Mouse (Mus musculus) 3134 (cell line): ENCODE data around the gene Kansl1l.

ENCODE experiments used
- DNase-seq: peaks from one replicate; pipeline ENCODE4 v3.0.0-alpha.2; 2011; ENCODE audit warnings: low spot score; ENCODE audit not compliant: insufficient read length; ENCODE audit errors: extremely low read depth

Gene Kansl1l

DNA sequence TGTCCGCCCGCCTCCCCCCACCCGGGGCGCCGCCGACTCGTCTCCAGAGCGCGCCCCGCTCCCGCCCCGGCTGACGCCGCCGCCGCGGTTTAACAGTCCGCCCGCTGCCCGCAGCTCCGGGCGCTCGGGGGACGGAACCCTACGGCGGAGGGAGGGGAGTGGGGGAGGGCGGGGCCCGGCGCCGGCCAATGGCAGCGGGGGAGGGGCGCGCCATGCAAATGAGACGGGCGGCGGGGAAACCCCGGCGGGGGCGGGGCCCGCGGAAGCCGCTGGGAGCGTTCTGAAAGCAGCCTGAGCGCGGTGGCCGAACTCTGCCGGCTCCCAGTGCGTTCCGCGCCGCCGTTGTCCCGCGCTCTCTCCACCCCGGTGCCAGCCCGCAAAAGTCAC lies at the start of gene Kansl1l:
TSS of gene Kansl1l (minus strand) at position 110 of the 387 bp plus-strand sequence.
- peak; percentile 90 for DNase-seq

DNA sequence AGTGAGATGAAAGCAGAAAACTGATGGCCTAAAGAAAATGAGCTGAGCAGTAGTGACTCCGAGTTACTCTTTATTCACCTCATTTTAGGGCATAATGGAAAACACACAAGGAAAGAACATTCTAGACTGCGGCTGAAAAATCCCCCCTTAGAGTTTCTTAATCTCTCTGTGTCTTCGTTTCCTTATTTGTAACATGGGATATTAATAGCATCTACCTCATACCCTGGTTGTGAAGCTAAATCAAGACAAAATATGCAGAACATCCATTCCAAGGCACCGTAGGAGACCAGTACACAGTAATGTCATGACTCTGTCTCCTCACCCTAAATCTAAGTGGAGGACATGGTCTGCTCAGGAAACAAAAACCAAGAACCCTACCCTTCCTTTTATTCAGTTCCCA lies 48.3 kb upstream of the Kansl1l start:
- no peak for DNase-seq

GRCm38 (mm10) chr1:66863741-66864495 lies 46.6 kb upstream of the Kansl1l start:
- DNase-seq, result no peak

GRCm38 (mm10) chr1:66862712-66863511 lies 45.5 kb upstream of the Kansl1l start, which contains the start of gene Acadl:
Acadl (minus strand) TSS chr1:66863277.
- peak; percentile 88 for DNase-seq

DNA sequence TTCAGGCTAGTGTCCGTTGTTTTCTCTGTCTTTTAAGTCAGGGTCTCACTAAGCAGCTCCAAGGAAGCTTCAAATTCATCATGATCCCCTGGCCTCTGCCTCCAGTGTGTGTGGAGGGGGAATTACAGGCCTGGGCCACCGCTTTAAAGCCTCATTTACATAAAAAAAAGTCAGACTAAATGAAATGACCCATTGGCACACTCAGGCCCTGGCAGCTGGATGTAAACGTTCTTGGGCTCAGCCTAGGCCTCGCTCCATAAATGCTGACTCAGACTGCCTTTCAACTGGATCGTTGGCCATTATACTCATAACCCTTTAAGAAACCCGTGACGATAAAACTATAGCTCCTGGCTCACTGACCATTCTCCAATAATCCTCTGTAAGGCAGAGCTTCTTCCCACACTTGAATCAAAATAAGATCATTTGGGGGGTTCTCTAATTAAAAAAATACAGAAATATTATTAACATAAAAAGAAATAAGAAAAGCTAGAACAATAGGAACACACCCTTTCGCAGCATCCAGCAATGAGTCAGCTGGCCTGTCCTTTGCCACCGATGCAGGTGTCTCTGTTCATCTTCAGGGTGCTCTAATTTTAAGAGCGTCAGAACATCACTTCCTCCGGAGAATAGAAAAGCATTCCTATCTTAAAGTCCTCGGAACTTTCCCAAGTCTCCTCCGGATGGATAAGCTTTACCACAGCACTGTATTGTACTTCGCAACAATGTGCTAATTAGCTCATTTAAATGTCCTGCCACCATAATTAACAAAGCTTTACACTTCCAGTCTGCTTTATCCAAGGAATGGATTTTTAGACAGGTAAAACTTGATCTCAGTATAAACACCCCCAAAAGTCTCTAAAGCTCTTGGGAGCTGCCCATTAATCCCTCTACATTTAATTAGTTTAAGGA lies 44.7 kb upstream of the Kansl1l start:
- peak; percentile 30 for DNase-seq

GRCm38 (mm10) chr1:66847506-66847905 lies 30.1 kb upstream of the Kansl1l start:
- no peak for DNase-seq

DNA sequence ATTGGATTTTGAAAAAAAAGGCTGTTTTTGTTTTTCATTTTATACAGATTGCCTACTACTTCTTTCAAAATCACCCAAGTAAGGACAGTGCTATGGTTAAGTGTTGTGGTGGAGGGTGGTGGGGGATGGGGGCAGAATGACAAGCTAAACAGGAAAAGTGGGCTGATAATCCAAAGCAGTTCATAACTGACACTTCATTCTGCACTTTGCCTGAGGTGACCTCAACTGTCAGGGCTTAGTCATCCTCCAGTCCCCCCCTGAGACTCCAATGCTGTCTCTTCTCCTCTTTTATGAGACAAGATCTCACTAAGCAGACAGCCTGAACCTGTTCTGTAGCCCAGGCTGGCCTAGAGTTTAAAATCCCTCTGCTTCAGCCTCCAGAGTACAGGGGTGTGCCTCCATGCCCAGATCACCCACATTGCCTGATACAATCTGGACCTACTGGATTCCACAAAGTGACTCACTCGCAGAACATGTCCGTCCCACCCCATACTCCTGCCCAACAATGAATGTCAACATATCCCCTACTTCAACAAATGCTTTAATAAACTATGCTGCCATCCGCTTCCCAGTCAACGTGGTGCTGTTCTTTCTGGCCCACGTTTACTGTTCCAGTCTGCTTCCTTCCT lies 28.4 kb upstream of the Kansl1l start:
- DNase-seq, result peak; percentile 62

DNA sequence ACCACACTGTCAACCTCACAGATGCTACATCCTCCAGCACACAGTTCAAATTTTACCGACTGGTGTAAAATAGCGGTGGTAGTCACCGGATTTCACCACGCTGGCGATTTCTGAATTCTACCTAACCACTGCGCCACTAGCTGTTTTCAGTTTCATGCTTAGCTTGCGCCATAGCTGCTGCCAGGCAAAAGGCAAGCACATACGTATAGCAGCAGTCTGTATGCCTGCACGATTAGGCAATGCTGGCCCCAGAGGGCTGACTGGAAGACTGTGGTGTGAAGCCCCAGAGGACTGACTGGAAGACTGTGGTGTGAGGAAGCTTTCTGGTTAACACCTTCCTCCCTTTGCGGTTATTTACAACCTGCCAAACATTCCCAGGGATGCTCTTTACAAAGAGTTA lies 24.6 kb upstream of the Kansl1l start:
- no peak for DNase-seq

GRCm38 (mm10) chr1:66841510-66841909 lies 24.1 kb upstream of the Kansl1l start:
- no peak for DNase-seq

DNA sequence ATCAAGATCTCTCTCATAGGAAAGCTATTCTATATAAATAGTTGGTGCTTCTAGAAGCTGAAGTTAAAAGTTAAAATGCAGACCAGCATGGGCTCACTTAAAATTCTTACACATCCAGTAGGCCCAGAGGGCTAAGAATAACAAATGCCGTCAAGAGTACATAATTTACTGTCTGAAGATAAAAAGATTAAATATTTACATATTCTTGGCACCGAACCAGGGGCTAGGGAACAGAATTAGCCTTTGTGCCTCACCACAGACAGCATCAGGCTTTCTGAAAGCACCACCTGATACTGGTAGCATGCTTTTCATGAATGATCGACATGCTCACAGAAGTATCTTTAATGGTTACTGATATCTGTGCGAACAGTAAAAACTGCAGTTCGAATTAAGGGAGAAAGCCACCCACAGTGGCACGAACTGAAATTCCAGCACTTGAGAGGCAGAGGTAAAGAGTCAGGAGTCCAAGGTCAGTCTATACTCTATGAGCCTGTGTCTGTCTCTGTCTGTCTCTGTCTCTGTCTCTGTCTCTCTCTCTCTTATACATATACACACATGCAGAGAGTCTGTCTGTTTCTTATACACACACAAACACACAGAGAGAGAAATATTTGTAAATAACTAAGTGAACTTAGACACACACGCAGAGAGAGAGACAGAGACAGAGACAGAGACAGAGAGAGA lies 22.5 kb upstream of the Kansl1l start:
- DNase-seq, result no peak

DNA sequence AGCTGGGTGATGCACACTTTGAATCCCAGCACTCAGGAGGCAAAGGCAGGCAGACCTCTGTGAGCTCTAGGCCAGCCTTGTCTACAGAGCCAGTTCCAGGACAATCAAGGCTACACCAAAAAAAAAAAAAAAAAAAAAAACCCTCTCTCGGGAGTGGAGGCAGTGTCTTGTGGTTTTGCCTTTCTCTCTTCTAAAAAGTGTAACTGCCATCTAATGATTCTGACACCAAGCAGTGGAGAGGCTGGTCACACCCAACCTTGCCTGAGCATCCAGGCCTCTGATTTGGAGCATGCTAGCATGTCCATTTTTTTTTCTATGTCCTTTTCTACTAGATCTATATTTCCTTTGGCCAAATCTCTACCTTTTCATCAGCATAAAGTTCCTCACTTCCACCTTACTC lies 21.8 kb upstream of the Kansl1l start:
- DNase-seq, result no peak

GRCm38 (mm10) chr1:66838184-66839042 lies 21.1 kb upstream of the Kansl1l start:
- DNase-seq, result no peak

DNA sequence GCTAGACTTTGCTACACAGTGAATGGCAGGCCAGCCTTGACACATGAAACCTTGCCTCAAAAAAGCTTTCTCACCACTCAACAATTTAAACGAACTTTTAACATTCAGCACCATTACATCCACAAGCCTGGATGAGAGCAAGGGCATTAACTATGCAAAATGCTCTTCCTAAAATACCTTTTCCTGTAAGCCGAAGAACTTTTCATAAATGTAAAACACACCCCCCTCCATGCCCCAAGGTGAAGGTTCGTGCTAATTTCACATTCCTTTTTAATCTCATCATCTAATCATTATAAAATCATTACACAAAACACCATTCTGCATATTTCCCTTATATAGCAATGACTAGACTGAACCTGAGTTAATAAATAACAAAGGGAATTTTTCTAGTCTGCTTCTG lies 19.8 kb upstream of the Kansl1l start:
- no peak for DNase-seq

DNA sequence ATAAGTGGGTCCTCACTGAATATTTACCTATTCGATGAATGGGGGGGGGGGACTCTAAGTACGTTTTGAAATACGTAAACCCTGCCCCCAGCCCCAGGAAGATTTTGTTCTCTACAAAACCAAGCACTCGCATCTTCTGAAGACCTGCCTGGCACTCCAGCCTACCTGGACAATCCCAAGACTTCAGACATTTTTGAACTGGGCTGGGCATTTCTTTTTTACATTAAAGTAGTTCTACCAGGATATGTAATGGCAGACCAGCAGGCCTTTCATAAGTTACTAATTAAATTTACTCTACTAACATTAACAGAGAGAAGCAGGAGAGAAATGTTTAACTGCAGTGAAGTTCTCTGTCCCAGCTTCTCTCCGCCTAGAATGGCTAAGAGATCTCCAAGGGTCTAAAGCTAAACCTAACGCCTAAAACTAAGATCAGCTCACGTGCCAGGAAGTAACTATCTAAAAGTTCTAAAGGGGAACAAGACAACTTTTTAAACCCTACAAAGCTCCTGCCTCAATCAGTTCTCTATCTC lies 15.3 kb upstream of the Kansl1l start:
- DNase-seq, result no peak

- DNase-seq, result no peak
Observed at GRCm38 (mm10) chr1:66831824-66832600, 14.7 kb upstream of the Kansl1l start.

DNA sequence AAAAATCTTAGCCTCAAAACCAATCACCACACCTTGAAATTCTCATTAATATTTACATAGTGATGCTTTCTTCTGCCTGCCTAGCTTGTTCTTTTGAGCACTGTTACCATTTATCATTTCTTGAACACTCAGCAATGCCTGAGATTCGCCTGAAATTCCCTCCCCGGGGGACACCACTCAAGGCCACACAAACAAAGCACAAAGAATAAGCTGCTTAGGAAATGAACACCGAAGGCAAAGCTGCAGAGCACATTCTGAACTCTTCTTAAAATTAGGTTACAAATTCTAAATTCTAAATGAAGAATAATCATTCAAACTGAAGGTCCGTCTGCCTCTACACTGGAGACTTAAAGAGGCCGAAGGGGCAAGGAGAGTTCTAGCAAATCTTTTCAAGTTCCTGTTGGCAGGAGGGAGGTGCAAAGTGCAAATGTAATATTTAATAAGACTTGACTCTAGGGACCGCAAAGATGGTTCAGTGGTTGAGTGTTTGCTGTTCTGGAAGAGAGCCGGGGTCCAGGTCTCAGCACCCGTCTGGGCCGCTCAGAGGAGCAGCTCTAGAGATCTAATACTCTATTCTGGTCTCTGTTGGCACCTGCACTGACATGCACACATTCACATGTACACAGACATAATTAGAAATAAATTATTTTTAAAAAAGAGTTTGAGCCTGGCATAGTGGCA lies 12.2 kb upstream of the Kansl1l start:
- no peak for DNase-seq

GRCm38 (mm10) chr1:66821966-66822365 lies 4.6 kb upstream of the Kansl1l start:
- DNase-seq, result no peak
